Mouse (Mus musculus): ENCODE data around the gene Atg2b.

- TF ChIP-seq CTCF (IDR thresholded peaks at IDR 0.05; ENCODE audit: extremely low read depth, insufficient read depth, low read length), result no peak
- no peak for TF ChIP-seq POLR2A (IDR thresholded peaks at IDR 0.05; ENCODE audit: extremely low read depth, insufficient read depth, low read length)
These were observed 113.1 kb downstream of the Atg2b start for GRCm38 (mm10) chr12:105571867-105572266.

Data from cortical plate, adult 2 months (tissue).